Mouse (Mus musculus): Measurements from ENCODE around the gene Rab26.

GRCm38 (mm10) chr17:24572651-24573245 lies 38.7 kb upstream of the Rab26 start:
- TF ChIP-seq CTCF (IDR thresholded peaks at IDR 0.05; ENCODE audit: control insufficient read depth, insufficient read depth, insufficient read length) (no peak), USF1 (IDR thresholded peaks at IDR 0.05; ENCODE audit: low read depth) (no peak), MAX (IDR thresholded peaks at IDR 0.05) (no peak), MYOD1 (IDR thresholded peaks at IDR 0.05; ENCODE audit: control insufficient read depth, insufficient read length, low read depth) (no peak), CEBPB (IDR thresholded peaks at IDR 0.05; ENCODE audit: low read depth) (no peak)

All from C2C12 (cell line).